Mouse (Mus musculus) olfactory bulb, adult 2 months (tissue): ENCODE measurements around the gene Fam168a. TPM values are rescaled to one million over a fixed set of nuclear protein-coding genes. Genes with fewer than 3 reads are reported as not detected.

Experiments used
- H3K27ac ChIP-seq: fragments of 200-500 bp; 2 replicates; pipeline ENCODE4 v1.5.1; 2012; ENCODE audit warnings: low read depth, low read length; ENCODE audit not compliant: insufficient read depth
- H3K4me1 ChIP-seq: fragments of 200-500 bp; 2 replicates; pipeline ENCODE4 v1.6.1; 2012; ENCODE audit warnings: low read length; ENCODE audit not compliant: control insufficient read depth, insufficient read depth
- H3K4me3 ChIP-seq: fragments of 200-500 bp; 2 replicates; pipeline ENCODE4 v1.5.1; 2012; ENCODE audit warnings: mild to moderate bottlenecking, low read depth, low read length, moderate library complexity; ENCODE audit not compliant: insufficient read depth
- CTCF ChIP-seq: fragments of 200-500 bp; IDR thresholded peaks from 2 replicates; pipeline ENCODE4 v1.5.1; 2012; ENCODE audit warnings: low read depth, mild to moderate bottlenecking, low read length, moderate library complexity; ENCODE audit not compliant: insufficient read depth
- POLR2A ChIP-seq: fragments of 200-500 bp; IDR thresholded peaks from 2 replicates; pipeline ENCODE4 v1.6.1; 2012; ENCODE audit warnings: mild to moderate bottlenecking, low read depth, low read length, moderate library complexity; ENCODE audit not compliant: insufficient read depth
- WGBS: fragments of 180-500 bp; shearing (Covaris S2); methylation state at CpG from one replicate; pipeline ENCODE4 v1.1.7; 2018; 5-methylcytosine and 5-hydroxymethylcytosine counted together
- polyA plus RNA-seq: library from polyadenylated mRNA; stranded (reverse); fragments of >200 nt; gene quantifications from 2 replicates; pipeline ENCODE4 v1.2.4, GENCODE M21; 2012; ENCODE audit warnings: low replicate concordance; ENCODE audit not compliant: missing spikeins, insufficient read depth, insufficient read length

The Fam168a gene
- polyA plus RNA-seq, 1 experiment: not detected

GRCm38 (mm10) chr7:100786078-100786477, 79.6 kb downstream of the Fam168a start:
- H3K4me3 ChIP-seq: no peak overlapping the region
- H3K27ac ChIP-seq: no peak overlapping the region
- H3K4me1 ChIP-seq: no peaks in the 10 kb centered on the region
- 60% methylated on average over 1 of the region's 1 CpGs for WGBS
- TF ChIP-seq CTCF (no peak), POLR2A (no peak)

- Histone ChIP-seq H3K4me3 (no peak overlapping the region), H3K27ac (no peak overlapping the region), H3K4me1 (no peaks in the 10 kb centered on the region)
- TF ChIP-seq POLR2A: no peak
- no peak for TF ChIP-seq CTCF
- WGBS: 57% methylated on average over 1 of the region's 1 CpGs
Measured at GRCm38 (mm10) chr7:100788291-100788690, 81.9 kb downstream of the Fam168a start.

- no peak overlapping the region for H3K27ac ChIP-seq
- no peak overlapping the region for H3K4me3 ChIP-seq
- TF ChIP-seq CTCF: no peak
- no peak for TF ChIP-seq POLR2A
- 50% methylated on average over 3 of the region's 3 CpGs for WGBS
- no peaks in the 10 kb centered on the region for H3K4me1 ChIP-seq
Measured at GRCm38 (mm10) chr7:100798810-100799209, 92.4 kb downstream of the Fam168a start.

- TF ChIP-seq CTCF: no peak
- TF ChIP-seq POLR2A: no peak
- Histone ChIP-seq H3K4me1 (0 out of 2 replicates have a peak, but pooled peaks cover 2% of the 10 kb centered on the region), H3K4me3 (no peak overlapping the region), H3K27ac (no peak overlapping the region)
- WGBS: 67% methylated on average over 2 of the region's 2 CpGs
Measured at GRCm38 (mm10) chr7:100805391-100805790, 99.0 kb downstream of the Fam168a start.

GRCm38 (mm10) chr7:100811912-100812311, 105.5 kb downstream of the Fam168a start:
- 77% methylated on average over 5 of the region's 5 CpGs for WGBS
- H3K4me1 ChIP-seq: peaks cover 8% of the 10 kb centered on the region
- no peak overlapping the region for H3K4me3 ChIP-seq
- no peak overlapping the region for H3K27ac ChIP-seq
- TF ChIP-seq POLR2A: no peak
- TF ChIP-seq CTCF: no peak

GRCm38 (mm10) chr7:100812641-100813040, 106.2 kb downstream of the Fam168a start:
- H3K27ac ChIP-seq: no peak overlapping the region
- 91% methylated on average over 5 of the region's 5 CpGs for WGBS
- TF ChIP-seq POLR2A (no peak), CTCF (no peak)

GRCm38 (mm10) chr7:100815900-100816570, 109.6 kb downstream of the Fam168a start:
- Histone ChIP-seq H3K4me1 (peaks cover 7% of the 10 kb centered on the region), H3K27ac (no peak overlapping the region), H3K4me3 (no peak overlapping the region)
- 48% methylated on average over 8 of the region's 8 CpGs for WGBS
- no peak for TF ChIP-seq POLR2A
- TF ChIP-seq CTCF: no peak

More at GRCm38 (mm10) chr7:100812641-100813040, 106.2 kb downstream of the Fam168a start:
- H3K4me1 ChIP-seq: peaks cover 8% of the 10 kb centered on the region
- no peak overlapping the region for H3K4me3 ChIP-seq

- peak overlapping the region; percentile 77 for H3K27ac ChIP-seq
- TF ChIP-seq POLR2A (no peak), CTCF (no peak)
Measured at GRCm38 (mm10) chr7:100816759-100817441, 110.5 kb downstream of the Fam168a start.

GRCm38 (mm10) chr7:100817442-100817760, 111.0 kb downstream of the Fam168a start:
- WGBS: 48% methylated on average over 2 of the region's 2 CpGs
- H3K4me1 ChIP-seq: peaks cover 7% of the 10 kb centered on the region
- H3K4me3 ChIP-seq: no peak overlapping the region
- peak overlapping the region; percentile 77 for H3K27ac ChIP-seq
- TF ChIP-seq POLR2A: no peak
- no peak for TF ChIP-seq CTCF

More at GRCm38 (mm10) chr7:100816759-100817441, 110.5 kb downstream of the Fam168a start:
- Histone ChIP-seq H3K4me3 (no peak overlapping the region), H3K4me1 (peaks cover 7% of the 10 kb centered on the region)
- WGBS: 38% methylated on average over 6 of the region's 6 CpGs
